Mouse (Mus musculus): ENCODE data around the gene Ccdc114. TPM values are rescaled to one million over a fixed set of nuclear protein-coding genes. Genes with fewer than 3 reads are reported as not detected.

Ccdc114 gene
- polyA plus RNA-seq, 1 experiment from 2014 or later, result 8.9 TPM

GRCm38 (mm10) chr7:45902481-45903002 is 21.3 kb upstream of the Ccdc114 start:
- WGBS, result 58% methylated on average over 12 of the region's 12 CpGs
- no peak overlapping the region for H3K27ac ChIP-seq (ENCODE audit: low read length)
- ATAC-seq (peak; percentile 40), DNase-seq (ENCODE audit: low spot score) (peak; percentile 28)
- H3K4me1 ChIP-seq (ENCODE audit: insufficient read depth, low read depth, low read length), result peaks cover 4% of the 10 kb centered on the region; the same call in 1 of the 2 replicates
- no peak overlapping the region for H3K4me3 ChIP-seq (ENCODE audit: low read depth, low read length)
- no peaks in the 10 kb centered on the region for H3K9me3 ChIP-seq (ENCODE audit: low read length)
- no peak for TF ChIP-seq EP300 (IDR thresholded peaks at IDR 0.05)
- no peak for TF ChIP-seq CTCF (IDR thresholded peaks at IDR 0.05)
- H3K9ac ChIP-seq (replicated peaks; ENCODE audit: low read depth), result no peak overlapping the region
- no peaks in the 10 kb centered on the region for H3K27me3 ChIP-seq (replicated peaks; ENCODE audit: insufficient read depth, low read length)
- no peaks in the 10 kb centered on the region for H3K36me3 ChIP-seq (ENCODE audit: insufficient read depth, low read length)
- no peak overlapping the region for H3K4me2 ChIP-seq (replicated peaks; ENCODE audit: low read depth, low read length)

GRCm38 (mm10) chr7:45906622-45907021 is 17.2 kb upstream of the Ccdc114 start:
- 84% methylated on average over 9 of the region's 9 CpGs for WGBS
- H3K27me3 ChIP-seq (replicated peaks; ENCODE audit: insufficient read depth, low read length), result no peaks in the 10 kb centered on the region
- no peaks in the 10 kb centered on the region for H3K9me3 ChIP-seq (ENCODE audit: low read length)
- no peak overlapping the region for H3K27ac ChIP-seq (ENCODE audit: low read length)
- no peaks in the 10 kb centered on the region for H3K4me1 ChIP-seq (ENCODE audit: insufficient read depth, low read depth, low read length)
- DNase-seq (ENCODE audit: low spot score), result no peak
- ATAC-seq, result no peak
- 0 out of 2 replicates have a peak, but pooled peaks cover 8% of the 10 kb centered on the region for H3K36me3 ChIP-seq (ENCODE audit: insufficient read depth, low read length)
- no peak overlapping the region for H3K4me3 ChIP-seq (ENCODE audit: low read depth, low read length)
- H3K4me2 ChIP-seq (replicated peaks; ENCODE audit: low read depth, low read length), result no peak overlapping the region
- H3K9ac ChIP-seq (replicated peaks; ENCODE audit: low read depth), result no peak overlapping the region
- TF ChIP-seq EP300 (IDR thresholded peaks at IDR 0.05), result no peak

DNA sequence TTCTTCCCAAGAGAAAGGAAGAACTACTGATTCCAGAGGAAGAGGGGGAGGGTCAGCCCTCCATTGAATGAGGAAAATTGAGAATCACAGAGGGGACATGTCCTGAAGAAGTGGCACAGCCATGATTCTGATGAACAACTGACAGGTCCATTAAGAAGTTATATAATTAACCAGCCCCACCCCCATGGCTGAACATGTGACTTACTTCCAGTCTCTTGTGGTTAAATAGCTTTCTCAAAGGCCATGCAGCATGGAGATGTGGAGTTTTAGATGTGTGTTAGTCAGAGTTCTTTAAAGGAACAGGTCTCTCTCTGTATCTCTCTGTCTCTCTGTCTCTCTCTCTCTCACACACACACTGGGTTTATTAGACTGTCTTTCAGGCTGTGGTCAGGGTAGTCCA is 15.5 kb upstream of the Ccdc114 start:
- H3K27me3 ChIP-seq (replicated peaks; ENCODE audit: insufficient read depth, low read length), result no peaks in the 10 kb centered on the region
- ATAC-seq (no peak), DNase-seq (ENCODE audit: low spot score) (no peak)
- no peak for TF ChIP-seq EP300 (IDR thresholded peaks at IDR 0.05)
- no peak for TF ChIP-seq CTCF (IDR thresholded peaks at IDR 0.05)
- 0 out of 2 replicates have a peak, but pooled peaks cover 8% of the 10 kb centered on the region for H3K36me3 ChIP-seq (ENCODE audit: insufficient read depth, low read length)
- H3K4me1 ChIP-seq (ENCODE audit: insufficient read depth, low read depth, low read length), result no peaks in the 10 kb centered on the region
- no peak overlapping the region for H3K9ac ChIP-seq (replicated peaks; ENCODE audit: low read depth)
- no peak overlapping the region for H3K4me3 ChIP-seq (ENCODE audit: low read depth, low read length)
- H3K9me3 ChIP-seq (ENCODE audit: low read length), result no peaks in the 10 kb centered on the region
- no peak overlapping the region for H3K27ac ChIP-seq (ENCODE audit: low read length)
- H3K4me2 ChIP-seq (replicated peaks; ENCODE audit: low read depth, low read length), result no peak overlapping the region

DNA sequence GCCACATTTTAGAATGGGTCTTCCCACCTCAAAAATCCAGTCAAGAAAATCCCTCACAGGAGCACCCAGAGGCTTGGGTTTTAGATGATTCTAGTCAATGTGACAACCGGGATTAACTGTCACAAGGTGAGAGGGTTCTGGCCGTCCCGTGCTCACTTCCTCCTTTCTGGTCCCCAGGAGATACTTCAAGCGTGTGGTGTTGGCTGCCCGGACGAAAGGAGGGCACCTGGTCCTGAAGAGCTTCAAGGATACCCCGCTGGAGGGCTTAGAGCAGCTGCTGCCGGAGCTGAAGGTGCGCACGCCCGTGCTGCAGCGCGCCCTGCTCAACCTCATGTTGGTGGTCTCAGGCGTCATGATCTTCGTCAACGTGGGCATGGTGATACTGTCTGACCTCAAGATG is 14.7 kb upstream of the Ccdc114 start:
- no peak overlapping the region for H3K9ac ChIP-seq (replicated peaks; ENCODE audit: low read depth)
- whole genome bisulfite sequencing, result 90% methylated on average over 16 of the region's 16 CpGs
- 0 out of 2 replicates have a peak, but pooled peaks cover 8% of the 10 kb centered on the region for H3K36me3 ChIP-seq (ENCODE audit: insufficient read depth, low read length)
- TF ChIP-seq EP300 (IDR thresholded peaks at IDR 0.05) (no peak), CTCF (IDR thresholded peaks at IDR 0.05) (no peak)
- no peak overlapping the region for H3K27ac ChIP-seq (ENCODE audit: low read length)
- DNase-seq (ENCODE audit: low spot score), result no peak
- ATAC-seq, result no peak
- no peaks in the 10 kb centered on the region for H3K9me3 ChIP-seq (ENCODE audit: low read length)
- H3K27me3 ChIP-seq (replicated peaks; ENCODE audit: insufficient read depth, low read length), result no peaks in the 10 kb centered on the region
- H3K4me1 ChIP-seq (ENCODE audit: insufficient read depth, low read depth, low read length), result no peaks in the 10 kb centered on the region
- H3K4me3 ChIP-seq (ENCODE audit: low read depth, low read length), result no peak overlapping the region
- no peak overlapping the region for H3K4me2 ChIP-seq (replicated peaks; ENCODE audit: low read depth, low read length)

DNA sequence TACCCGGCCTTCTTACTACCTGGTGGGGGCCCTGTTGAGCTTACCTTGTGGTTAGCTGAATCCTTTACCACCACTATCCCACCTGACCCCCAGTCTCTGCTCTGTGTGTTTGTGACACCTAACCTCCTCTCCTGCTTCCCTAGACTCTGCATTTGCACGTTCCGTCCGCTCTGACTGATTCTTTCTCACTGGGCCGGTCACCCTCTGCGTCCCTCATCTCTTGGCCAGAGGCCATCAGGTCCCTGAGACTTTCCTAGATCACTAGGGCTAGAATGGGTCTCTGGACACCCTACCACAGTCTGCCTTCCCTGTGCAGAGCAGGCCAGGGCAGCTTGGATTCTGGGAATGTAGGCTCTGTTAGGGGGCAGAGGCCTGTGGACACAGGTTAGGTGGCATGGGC is 9.8 kb upstream of the Ccdc114 start:
- WGBS, result 83% methylated on average over 6 of the region's 6 CpGs
- Histone ChIP-seq H3K9ac (replicated peaks; ENCODE audit: low read depth) (no peak overlapping the region), H3K4me1 (ENCODE audit: insufficient read depth, low read depth, low read length) (peaks cover 11% of the 10 kb centered on the region), H3K27ac (ENCODE audit: low read length) (no peak overlapping the region), H3K36me3 (ENCODE audit: insufficient read depth, low read length) (0 out of 2 replicates have a peak, but pooled peaks cover 8% of the 10 kb centered on the region), H3K4me2 (replicated peaks; ENCODE audit: low read depth, low read length) (no peak overlapping the region), H3K9me3 (ENCODE audit: low read length) (no peaks in the 10 kb centered on the region), H3K4me3 (ENCODE audit: low read depth, low read length) (no peak overlapping the region), H3K27me3 (replicated peaks; ENCODE audit: insufficient read depth, low read length) (no peaks in the 10 kb centered on the region)
- no peak for ATAC-seq
- TF ChIP-seq EP300 (IDR thresholded peaks at IDR 0.05), result no peak
- TF ChIP-seq CTCF (IDR thresholded peaks at IDR 0.05), result no peak
- DNase-seq (ENCODE audit: low spot score), result no peak

GRCm38 (mm10) chr7:45915011-45915410 is 8.9 kb upstream of the Ccdc114 start:
- Histone ChIP-seq H3K4me1 (ENCODE audit: insufficient read depth, low read depth, low read length) (peaks cover 14% of the 10 kb centered on the region), H3K27me3 (replicated peaks; ENCODE audit: insufficient read depth, low read length) (no peaks in the 10 kb centered on the region), H3K9ac (replicated peaks; ENCODE audit: low read depth) (no peak overlapping the region), H3K4me2 (replicated peaks; ENCODE audit: low read depth, low read length) (no peak overlapping the region), H3K27ac (ENCODE audit: low read length) (no peak overlapping the region), H3K4me3 (ENCODE audit: low read depth, low read length) (no peak overlapping the region), H3K9me3 (ENCODE audit: low read length) (no peaks in the 10 kb centered on the region), H3K36me3 (ENCODE audit: insufficient read depth, low read length) (0 out of 2 replicates have a peak, but pooled peaks cover under 1% of the 10 kb centered on the region)
- ATAC-seq (no peak), DNase-seq (ENCODE audit: low spot score) (no peak)
- TF ChIP-seq CTCF (IDR thresholded peaks at IDR 0.05) (no peak), EP300 (IDR thresholded peaks at IDR 0.05) (no peak)
- 86% methylated on average over 5 of the region's 5 CpGs for WGBS

Measured in lung, postnatal 0 days (tissue).